Mouse (Mus musculus): ENCODE data around the gene Chrm1.

- TF ChIP-seq CHD2 (IDR thresholded peaks at IDR 0.05; ENCODE audit: low read depth, low read length) (no peak), MAFK (IDR thresholded peaks at IDR 0.05; ENCODE audit: insufficient read depth, low read depth, low read length) (no peak), HCFC1 (IDR thresholded peaks at IDR 0.05; ENCODE audit: borderline replicate concordance, insufficient read depth, low read length) (no peak)
Observed at GRCm38 (mm10) chr19:8722021-8722420, 58.4 kb downstream of the Chrm1 start.
